Mouse (Mus musculus): Measurements from ENCODE around the gene Chtop. TPM values are rescaled to one million over a fixed set of nuclear protein-coding genes. Genes with fewer than 3 reads are reported as not detected.

Gene Chtop
- total RNA-seq, 2 experiments from 2014 or later, result 152 to 153 TPM

DNA sequence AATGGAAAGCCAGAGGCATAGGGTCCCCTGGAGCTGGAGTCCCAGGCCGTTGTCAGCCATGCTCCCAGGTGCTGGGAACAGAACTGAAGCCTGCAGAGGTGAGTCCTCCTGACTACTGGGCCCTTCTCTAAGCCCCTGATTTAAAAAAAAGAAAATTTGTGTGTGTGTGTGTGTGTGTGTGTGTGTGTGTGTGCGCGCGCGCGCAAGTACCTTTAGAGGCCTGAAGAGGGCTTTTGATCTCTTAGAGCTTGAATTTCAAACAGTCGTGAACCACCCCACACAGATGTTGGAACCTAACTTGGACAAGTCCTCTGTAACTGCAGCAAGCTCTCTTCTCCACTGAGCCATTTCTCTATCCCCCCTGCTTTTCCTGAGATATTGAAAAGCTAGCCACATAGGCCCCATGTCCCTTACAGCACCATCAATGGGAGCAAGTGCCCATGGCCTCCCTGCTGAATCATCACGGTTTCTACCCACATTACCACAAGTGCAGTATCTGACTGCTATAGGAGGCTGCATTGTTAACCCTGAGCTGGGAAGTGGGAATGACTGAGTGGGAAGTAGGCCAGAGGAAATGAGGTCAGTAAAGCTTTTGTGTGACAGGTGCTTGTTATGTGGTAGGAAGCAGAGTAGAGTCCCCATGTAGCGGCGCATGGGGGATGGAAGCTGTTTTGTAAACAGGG, 41.5 kb downstream of the Chtop start:
- DNase-seq (ENCODE audit: low spot score in 2 of 2), result no peak
- H3K27ac ChIP-seq, result no peak overlapping the region
- no peak for TF ChIP-seq CTCF (conservative IDR thresholded peaks at IDR 0.05)
- H3K4me3 ChIP-seq, result no peak overlapping the region

GRCm38 (mm10) chr3:90466311-90466766, 43.0 kb downstream of the Chtop start:
- Histone ChIP-seq H3K4me3 (peak overlapping the region; percentile 61), H3K27ac (no peak overlapping the region)
- peak; percentile 56 to 63 for DNase-seq (ENCODE audit: low spot score in 2 of 2)
- peak; percentile 92 for TF ChIP-seq CTCF (conservative IDR thresholded peaks at IDR 0.05)

GRCm38 (mm10) chr3:90465686-90466310, 43.5 kb downstream of the Chtop start, which contains the start of gene Npr1:
Gene Npr1, minus strand, starts transcription at chr3:90465866.
- no peak for TF ChIP-seq CTCF (conservative IDR thresholded peaks at IDR 0.05)
- peak within 1 kb of the TSS; percentile 61 for H3K4me3 ChIP-seq
- peak within 1 kb of the TSS; percentile 23; the same call in 1 of the 2 replicates for H3K27ac ChIP-seq
- DNase-seq (ENCODE audit: low spot score in 2 of 2), result no peak

DNA sequence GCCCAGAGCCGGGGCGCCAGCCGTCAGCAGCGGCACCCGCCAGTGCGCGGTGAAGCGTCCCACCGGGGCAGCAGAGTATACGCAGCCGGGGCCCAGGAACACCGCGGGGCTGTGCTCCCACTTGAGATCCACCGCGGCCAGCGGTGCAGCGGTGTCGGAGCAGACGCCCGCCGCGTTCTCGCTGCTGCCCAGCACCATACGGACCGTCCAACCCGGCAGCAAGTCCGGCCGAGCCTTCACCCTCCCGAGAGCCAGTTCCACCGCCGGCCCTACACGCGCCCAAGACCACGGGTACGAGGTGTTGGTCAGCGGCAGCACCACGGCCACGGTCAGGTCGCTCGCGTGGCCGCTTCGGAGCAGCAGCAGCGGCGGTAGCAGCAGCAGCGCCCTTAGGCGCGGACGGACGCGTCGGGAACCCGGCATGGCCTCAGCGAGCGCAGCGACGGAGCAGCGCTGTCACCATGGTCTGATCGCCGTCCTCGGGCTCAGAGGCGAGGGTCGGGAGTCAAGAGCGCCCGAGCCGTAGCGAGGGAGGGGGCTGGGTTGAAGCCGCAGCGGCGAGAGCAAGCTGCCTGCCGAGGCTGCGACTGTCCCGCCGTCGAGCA, 44.1 kb downstream of the Chtop start:
- DNase-seq (ENCODE audit: low spot score in 2 of 2), result no peak
- no peak overlapping the region for H3K27ac ChIP-seq
- no peak for TF ChIP-seq CTCF (conservative IDR thresholded peaks at IDR 0.05)
- H3K4me3 ChIP-seq, result peak overlapping the region; percentile 61

DNA sequence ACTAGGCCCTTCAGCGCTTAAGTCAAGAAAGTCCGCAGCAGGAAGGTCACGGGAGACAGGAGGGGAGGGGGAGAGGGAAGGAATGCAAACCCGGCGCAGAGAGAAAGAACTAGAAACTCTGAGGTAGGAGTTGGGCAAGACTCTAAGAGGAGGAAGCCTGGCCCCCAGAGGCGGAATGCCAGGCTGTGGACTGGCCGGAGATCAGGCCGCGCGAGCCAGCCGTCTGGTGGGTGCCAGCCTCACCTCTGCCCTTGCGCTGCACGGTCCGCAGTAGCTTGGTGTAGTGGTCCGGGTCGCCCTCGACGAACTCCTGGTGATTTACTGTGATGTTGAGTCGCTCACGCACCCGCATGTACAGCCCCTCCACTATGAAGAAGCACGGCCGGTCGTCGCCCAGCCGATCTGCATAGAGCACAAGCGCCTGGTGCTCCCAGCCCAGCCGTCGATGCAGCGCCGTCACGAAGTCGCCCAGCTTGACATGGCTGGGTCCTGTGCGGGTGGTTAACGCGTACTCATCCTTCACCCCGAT, 44.7 kb downstream of the Chtop start:
- Histone ChIP-seq H3K27ac (no peak overlapping the region), H3K4me3 (peak overlapping the region; percentile 61)
- no peak for TF ChIP-seq CTCF (conservative IDR thresholded peaks at IDR 0.05)
- no peak for DNase-seq (ENCODE audit: low spot score in 2 of 2)

DNA sequence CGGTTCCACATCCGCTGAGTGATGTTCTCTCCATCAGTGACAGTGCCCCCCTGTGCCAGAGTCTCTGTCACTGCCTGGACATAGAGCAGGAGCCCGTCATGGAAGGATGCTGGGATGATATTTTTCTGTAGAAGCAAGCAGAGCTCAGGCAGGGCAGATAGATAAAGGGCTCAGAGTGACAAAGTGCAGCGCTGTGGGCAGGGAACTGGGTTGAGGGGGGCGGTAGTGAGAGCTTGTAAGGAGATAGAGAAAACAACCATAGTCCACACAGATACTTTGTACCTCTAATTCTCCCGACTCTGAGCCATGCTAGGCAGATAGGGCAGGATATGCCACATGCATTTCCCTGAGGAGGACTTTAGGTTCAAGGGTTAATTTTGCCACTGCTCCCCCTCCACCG, 46.7 kb downstream of the Chtop start:
- TF ChIP-seq CTCF (conservative IDR thresholded peaks at IDR 0.05), result peak; percentile 34
- no peak for DNase-seq (ENCODE audit: low spot score in 2 of 2)

DNA sequence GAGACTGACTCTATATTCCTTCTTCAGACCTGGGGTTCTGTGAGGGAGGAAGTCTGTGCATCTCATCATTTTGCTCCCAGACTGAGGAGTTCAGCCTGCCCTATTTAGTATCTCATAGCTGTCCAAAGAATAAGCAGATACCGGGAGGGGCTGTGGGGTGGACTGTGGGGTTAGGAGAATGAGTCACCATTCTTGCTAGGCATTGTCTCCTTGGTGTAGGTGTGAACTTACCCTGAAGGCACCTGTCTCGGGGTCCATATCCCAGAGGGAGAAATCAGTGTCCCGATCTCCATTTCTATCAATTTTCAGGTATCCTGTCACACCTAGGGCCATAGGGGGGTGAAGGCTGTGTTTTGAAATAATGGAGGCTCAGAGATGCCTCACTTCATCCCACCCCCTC, 47.4 kb downstream of the Chtop start:
- no peak overlapping the region for H3K4me3 ChIP-seq
- no peak for DNase-seq (ENCODE audit: low spot score in 2 of 2)
- TF ChIP-seq CTCF (conservative IDR thresholded peaks at IDR 0.05), result no peak
- H3K27ac ChIP-seq, result no peak overlapping the region

More for the DNA sequence above, 46.7 kb downstream of the Chtop start:
- Histone ChIP-seq H3K4me3 (no peak overlapping the region), H3K27ac (no peak overlapping the region)

DNA sequence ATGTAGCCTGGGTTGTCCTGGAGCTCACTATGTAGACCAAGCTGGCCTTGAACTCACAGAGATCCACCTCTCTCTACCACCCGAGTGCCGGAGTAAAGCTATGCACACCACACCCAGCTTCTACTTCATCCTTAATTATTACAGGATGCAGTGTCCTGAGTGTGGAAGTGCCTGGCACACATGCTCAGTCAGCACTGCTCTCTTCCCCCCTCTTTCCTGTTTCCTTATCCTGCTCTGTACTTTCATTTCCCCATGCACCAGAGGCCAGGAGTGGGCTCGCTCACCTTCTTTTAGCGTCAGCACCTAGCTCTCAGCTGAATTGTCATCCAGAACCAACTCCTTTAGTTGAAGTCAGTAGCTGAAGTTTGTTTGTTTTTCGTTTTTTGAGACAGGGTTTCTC, 49.0 kb downstream of the Chtop start:
- TF ChIP-seq CTCF (conservative IDR thresholded peaks at IDR 0.05), result no peak
- DNase-seq (ENCODE audit: low spot score in 2 of 2), result no peak
- Histone ChIP-seq H3K4me3 (no peak overlapping the region), H3K27ac (no peak overlapping the region)

GRCm38 (mm10) chr3:90459727-90460126, 49.6 kb downstream of the Chtop start:
- DNase-seq (ENCODE audit: low spot score in 2 of 2), result no peak
- TF ChIP-seq CTCF (conservative IDR thresholded peaks at IDR 0.05), result no peak
- Histone ChIP-seq H3K27ac (no peak overlapping the region), H3K4me3 (no peak overlapping the region)

DNA sequence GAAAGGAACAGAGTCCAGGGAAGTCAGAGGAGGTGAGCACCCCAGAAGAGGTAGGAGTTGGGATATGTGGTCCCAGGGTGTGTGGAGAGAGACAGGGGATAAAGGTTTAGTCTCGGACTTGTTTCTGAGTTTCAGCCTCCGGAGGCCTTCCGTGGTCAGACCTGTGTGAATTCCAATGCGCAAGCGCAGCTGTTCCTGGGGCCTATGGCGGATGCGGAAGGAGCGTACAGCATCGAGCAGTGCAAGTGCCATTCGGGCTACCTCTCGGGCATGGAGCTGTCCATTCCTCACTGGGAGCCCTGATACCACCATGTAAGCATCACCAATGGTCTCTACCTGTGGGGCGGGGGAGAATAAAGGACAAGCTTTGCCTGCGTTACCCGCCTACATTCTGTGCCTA, 54.4 kb downstream of the Chtop start:
- no peak overlapping the region for H3K27ac ChIP-seq
- DNase-seq (ENCODE audit: low spot score in 2 of 2), result no peak

DNA sequence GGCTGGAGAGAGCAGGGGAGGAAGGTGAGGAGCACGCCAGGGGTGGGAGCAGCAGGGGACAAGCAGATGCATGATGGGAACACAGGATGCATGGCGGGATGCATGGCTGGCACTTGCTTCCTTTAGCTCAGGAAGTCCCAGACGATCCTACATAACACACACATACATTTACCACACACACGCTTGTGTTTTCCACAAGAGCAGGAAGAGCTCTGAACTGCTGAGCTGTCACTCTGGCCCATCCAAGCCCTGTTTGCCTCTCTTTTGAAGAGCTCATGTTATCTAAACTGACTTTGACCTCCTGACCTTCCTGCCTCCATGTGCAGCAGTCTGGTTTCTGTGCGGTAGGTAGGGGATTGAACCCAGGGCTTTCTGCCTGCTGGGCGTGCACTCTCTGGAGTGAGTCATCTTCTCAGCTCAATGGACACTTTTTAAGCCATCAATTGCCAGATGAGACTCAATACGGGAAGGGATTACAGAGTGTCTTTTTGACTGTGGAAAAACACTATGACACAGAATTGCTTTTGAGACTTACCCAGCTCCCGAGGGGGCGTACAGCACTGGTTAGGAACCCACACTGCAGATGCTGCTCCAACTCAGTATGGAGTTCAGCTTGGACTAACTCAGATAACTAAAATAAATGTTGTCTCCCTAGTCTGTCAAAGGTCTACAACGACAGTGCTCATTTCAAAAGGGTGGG, 57.8 kb downstream of the Chtop start:
- TF ChIP-seq CTCF (conservative IDR thresholded peaks at IDR 0.05), result no peak
- H3K27ac ChIP-seq, result peak overlapping the region; percentile 85
- DNase-seq (ENCODE audit: low spot score in 2 of 2), result peak; percentile 52 to 74
- H3K4me3 ChIP-seq, result no peak overlapping the region

More for the DNA sequence above, 54.4 kb downstream of the Chtop start:
- no peak for TF ChIP-seq CTCF (conservative IDR thresholded peaks at IDR 0.05)
- H3K4me3 ChIP-seq, result no peak overlapping the region

DNA sequence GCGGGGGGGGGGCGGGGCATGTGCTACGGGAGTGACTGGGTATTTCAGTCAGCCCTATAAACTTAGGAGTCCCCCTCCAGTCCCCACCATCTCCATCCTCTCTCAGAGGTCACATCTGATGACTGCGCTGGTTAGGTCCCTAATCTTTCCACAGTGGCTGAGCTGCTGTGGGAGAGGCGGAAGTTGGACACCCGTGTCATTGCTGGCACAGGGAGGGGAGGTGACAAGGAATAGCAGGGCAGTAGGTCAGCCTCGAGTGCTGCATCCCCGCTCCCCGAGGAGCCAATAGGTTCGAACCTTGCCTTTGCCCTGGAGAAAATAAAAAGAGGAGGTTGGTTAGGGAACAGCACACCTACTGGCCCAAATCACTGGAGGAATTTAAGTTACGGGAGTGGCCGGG, 58.4 kb downstream of the Chtop start:
- Histone ChIP-seq H3K27ac (peak overlapping the region; percentile 85), H3K4me3 (no peak overlapping the region)
- TF ChIP-seq CTCF (conservative IDR thresholded peaks at IDR 0.05), result no peak
- no peak for DNase-seq (ENCODE audit: low spot score in 2 of 2)

Other genes with a start within 250 kb of the Chtop start
- 10 to 100 TPM; 33.7 to 35.6 TPM for gene Dennd4b, start 244.3 kb downstream of the Chtop start, total RNA-seq (2021)
- 100 to 1,000 TPM; 107 to 108 TPM for gene Gatad2b, start 216.3 kb downstream of the Chtop start, total RNA-seq (2021)
- gene Slc27a3, start 119.6 kb downstream of the Chtop start, total RNA-seq (2021), result 10 to 100 TPM; 15.0 to 17.2 TPM
- gene Ints3, start 75.9 kb downstream of the Chtop start, total RNA-seq (2021), result 10 to 100 TPM; 74.1 to 75.4 TPM
- 1 to 10 TPM; 6.5 to 7.4 TPM for gene Npr1, start 43.6 kb downstream of the Chtop start, total RNA-seq (2021)
- 10 to 100 TPM; 85.4 to 88.0 TPM for gene Ilf2, start 33.4 kb downstream of the Chtop start, total RNA-seq (2021)
- 10 to 100 TPM; 53.4 to 54.5 TPM for gene Snapin, start 18.5 kb downstream of the Chtop start, total RNA-seq (2021)
- 10 to 100 TPM; 89.9 to 92.1 TPM for gene S100a1, start 4.9 kb upstream of the Chtop start, total RNA-seq (2021)
- 10 to 100 TPM; 20.2 to 20.6 TPM for gene S100a13, start 4.9 kb upstream of the Chtop start, total RNA-seq (2021)
- under 1 TPM; 0.49 to 0.95 TPM for gene S100a14, start 17.4 kb upstream of the Chtop start, total RNA-seq (2021)
- 10 to 100 TPM; 79.0 to 82.8 TPM for gene S100a16, start 27.8 kb upstream of the Chtop start, total RNA-seq (2021)
- gene S100a3, start 51.1 kb upstream of the Chtop start, total RNA-seq (2021), result under 1 TPM; 0.64 to 0.79 TPM
- gene S100a2, start 80.7 kb upstream of the Chtop start, total RNA-seq (2021), result not detected
- gene Gm42674, start 92.4 kb upstream of the Chtop start, total RNA-seq (2021), result not detected
- gene S100a4, start 94.3 kb upstream of the Chtop start, total RNA-seq (2021), result 1 to 10 TPM; 3.4 to 5.7 TPM
- not detected for gene S100a5, start 99.0 kb upstream of the Chtop start, total RNA-seq (2021)
- gene S100a6, start 103.4 kb upstream of the Chtop start, total RNA-seq (2021), result 10 to 100 TPM; 18.4 to 21.8 TPM
- gene S100a7a, start 144.5 kb upstream of the Chtop start, total RNA-seq (2021), result under 1 TPM; 0.37 to 0.67 TPM
- gene S100a8, start 159.5 kb upstream of the Chtop start, total RNA-seq (2021), result not detected
- gene S100a9, start 186.2 kb upstream of the Chtop start, total RNA-seq (2021), result not detected
- not detected for gene Pglyrp4, start 217.4 kb upstream of the Chtop start, total RNA-seq (2021)